Mouse (Mus musculus) megakaryocyte, embryonic 14.5 days (primary cell): ENCODE measurements around the gene Agap1.

Experiments
- FLI1 ChIP-seq: IDR thresholded peaks from 2 replicates; pipeline ENCODE4 v1.6.1; 2012; ENCODE audit warnings: low read length, inconsistent platforms, mixed read lengths
- GATA1 ChIP-seq: IDR thresholded peaks from 3 replicates; pipeline ENCODE4 v1.6.1; 2012; ENCODE audit warnings: mixed read lengths, low read length, inconsistent platforms, borderline replicate concordance

GRCm38 (mm10) chr1:89912392-89912791, 457.8 kb downstream of the Agap1 start:
- TF ChIP-seq FLI1 (no peak), GATA1 (no peak)
